In genomic region chr13:22014411-22014845, GRCm38 (mm10) we compare ENCODE assay signal across 9 mouse cellular contexts. TPM values are rescaled to one million over a fixed set of nuclear protein-coding genes. Genes with fewer than 3 reads are reported as not detected.
DNase-seq lines count a peak whose midpoint lies in the region; ATAC-seq lines count a peak whose summit lies in the region.
"Had no signal": no experiment of that assay in that cellular context is flagged by ENCODE, and none has a peak within 500 bp of the region (broad histone marks: within the 10 kb centered on the region; RNA-seq: fewer than 3 reads in every experiment).

No protein-coding gene starts in this region.

- H3K9me3 ChIP-seq in liver, embryonic 11.5 days (ENCODE audit: control insufficient read depth, low read length): no peaks in the 10 kb centered on the region
- no peaks in the 10 kb centered on the region for H3K9me3 ChIP-seq in embryonic facial prominence, embryonic 12.5 days
- no peaks in the 10 kb centered on the region for H3K9me3 ChIP-seq in intestine, embryonic 14.5 days (ENCODE audit: control insufficient read depth, low read length)
- no peaks in the 10 kb centered on the region for H3K9me3 ChIP-seq in neural tube, embryonic 12.5 days

- H3K27me3 ChIP-seq in liver, embryonic 11.5 days (replicated peaks; ENCODE audit: control insufficient read depth, insufficient read depth, low read length): peaks cover 44% of the 10 kb centered on the region
- peaks cover 66% of the 10 kb centered on the region for H3K27me3 ChIP-seq in embryonic facial prominence, embryonic 12.5 days
- peaks cover 66% of the 10 kb centered on the region for H3K27me3 ChIP-seq in intestine, embryonic 14.5 days (replicated peaks; ENCODE audit: control insufficient read depth, insufficient read depth, low read length)
- H3K27me3 ChIP-seq in neural tube, embryonic 12.5 days (replicated peaks): peaks cover 77% of the 10 kb centered on the region

- peak overlapping the region; percentile 29 for H3K4me3 ChIP-seq in liver, embryonic 11.5 days (ENCODE audit: low read depth, low read length)
- H3K4me3 ChIP-seq in embryonic facial prominence, embryonic 12.5 days: 0 out of 2 replicates have a peak overlapping the region, but pooled peaks have one; percentile 5
- H3K4me3 ChIP-seq in intestine, embryonic 14.5 days (ENCODE audit: low read depth, low read length): no peak overlapping the region
- no peak overlapping the region for H3K4me3 ChIP-seq in neural tube, embryonic 12.5 days

- no peaks in the 10 kb centered on the region for H3K36me3 ChIP-seq in liver, embryonic 11.5 days (ENCODE audit: control insufficient read depth, insufficient read depth, low read length)
- H3K36me3 ChIP-seq in embryonic facial prominence, embryonic 12.5 days: no peaks in the 10 kb centered on the region
- H3K36me3 ChIP-seq in intestine, embryonic 14.5 days (ENCODE audit: control insufficient read depth, insufficient read depth, low read length): no peaks in the 10 kb centered on the region
- no peaks in the 10 kb centered on the region for H3K36me3 ChIP-seq in neural tube, embryonic 12.5 days

- peak; percentile 60 for DNase-seq in liver, embryonic 11.5 days (ENCODE audit: low spot score)
- no peak for DNase-seq in liver
- peak; percentile 76 for DNase-seq in intestine, embryonic 14.5 days (ENCODE audit: low spot score)
- no peak for DNase-seq in left cerebral cortex, adult 8-10 months (ENCODE audit: low spot score in 2 of 2)
- DNase-seq in layer of hippocampus, adult 8-10 months (ENCODE audit: low spot score in 2 of 2): no peak
- no peak for DNase-seq in frontal cortex, postnatal 25 days (ENCODE audit: low spot score in 2 of 2)
- DNase-seq: left cerebral cortex, postnatal 4 days had no signal

- peaks cover 10% of the 10 kb centered on the region; the same call in 1 of the 2 replicates for H3K4me1 ChIP-seq in liver, embryonic 11.5 days (replicated peaks; ENCODE audit: control insufficient read depth, insufficient read depth, low read length)
- no peaks in the 10 kb centered on the region for H3K4me1 ChIP-seq in embryonic facial prominence, embryonic 12.5 days
- H3K4me1 ChIP-seq in intestine, embryonic 14.5 days (replicated peaks; ENCODE audit: control insufficient read depth, insufficient read depth, low read length): 0 out of 2 replicates have a peak, but pooled peaks cover 8% of the 10 kb centered on the region
- H3K4me1 ChIP-seq in neural tube, embryonic 12.5 days: no peaks in the 10 kb centered on the region

- H3K27ac ChIP-seq in liver, embryonic 11.5 days (ENCODE audit: low read depth, low read length): no peak overlapping the region
- H3K27ac ChIP-seq in embryonic facial prominence, embryonic 12.5 days: no peak overlapping the region
- no peak overlapping the region for H3K27ac ChIP-seq in intestine, embryonic 14.5 days (ENCODE audit: low read depth)
- no peak overlapping the region for H3K27ac ChIP-seq in neural tube, embryonic 12.5 days

- no peak for ATAC-seq in liver, embryonic 11.5 days (replicated peaks; ENCODE audit: low FRiP score)
- ATAC-seq in embryonic facial prominence, embryonic 12.5 days (ENCODE audit: insufficient number of reproducible peaks, insufficient read depth, low FRiP score, low TSS enrichment): no peak
- no peak for ATAC-seq in intestine, embryonic 14.5 days (replicated peaks; ENCODE audit: low FRiP score, low TSS enrichment, low read depth)
- ATAC-seq in neural tube, embryonic 12.5 days (ENCODE audit: low FRiP score, low read depth): no peak

- H3K4me2 ChIP-seq in liver, embryonic 11.5 days: peak overlapping the region; percentile 68
- peak overlapping the region; percentile 22; the same call in 1 of the 2 replicates for H3K4me2 ChIP-seq in embryonic facial prominence, embryonic 12.5 days (replicated peaks)
- H3K4me2 ChIP-seq in intestine, embryonic 14.5 days (ENCODE audit: low read length): peak overlapping the region; percentile 35
- H3K4me2 ChIP-seq in neural tube, embryonic 12.5 days (replicated peaks): peak overlapping the region; percentile 37; the same call in 1 of the 2 replicates

- no peak overlapping the region for H3K9ac ChIP-seq in liver, embryonic 11.5 days (ENCODE audit: low read depth, low read length)
- no peak overlapping the region for H3K9ac ChIP-seq in embryonic facial prominence, embryonic 12.5 days
- no peak overlapping the region for H3K9ac ChIP-seq in intestine, embryonic 14.5 days (ENCODE audit: low read length)
- no peak overlapping the region for H3K9ac ChIP-seq in neural tube, embryonic 12.5 days

- 3% methylated on average over 17 of the region's 17 CpGs for WGBS in liver, embryonic 11.5 days
- WGBS in embryonic facial prominence, embryonic 12.5 days: 10% methylated on average over 17 of the region's 17 CpGs
- WGBS in intestine, embryonic 14.5 days: 15% methylated on average over 17 of the region's 17 CpGs
- WGBS in neural tube, embryonic 12.5 days: 13% methylated on average over 17 of the region's 17 CpGs

RNA-seq across cellular contexts. Expression of gene Prss16, which starts 4.9 kb away (rescaled TPM):
- 0.48 and 0.86 TPM in 2 replicates for polyA plus RNA-seq in liver, embryonic 11.5 days (2014; fragmentation: Nextera tagmentation; extraction: Ambion mirVana)
- polyA plus RNA-seq in embryonic facial prominence, embryonic 12.5 days (2016; fragmentation: Nextera tagmentation; extraction: Ambion mirVana): 0.69 and 0.95 TPM in 2 replicates
- 0.46 and 1.1 TPM in 2 replicates for polyA plus RNA-seq in intestine, embryonic 14.5 days (2014; fragmentation: Nextera tagmentation; extraction: Ambion mirVana)
- 0.41 TPM in 1 of 2 replicates, not detected in the other for polyA plus RNA-seq in neural tube, embryonic 12.5 days (2016; fragmentation: Nextera tagmentation; extraction: Ambion mirVana)
- total RNA-seq in left cerebral cortex, adult 8-10 months (2022): 1 to 10 TPM in 3 of 4 experiments, under 1 TPM in 1; 0.33 to 1.3 (median 1.0) TPM
- under 1 TPM; 0.29 to 0.84 (median 0.56) TPM for total RNA-seq in layer of hippocampus, adult 8-10 months (2022)
- total RNA-seq: left cerebral cortex, postnatal 4 days had no signal

RNA-seq across cellular contexts. Expression of gene Hist1h2ah, which starts 20.9 kb away (rescaled TPM):
- polyA plus RNA-seq in liver, embryonic 11.5 days (2014; fragmentation: Nextera tagmentation; extraction: Ambion mirVana): 10.7 and 13.3 TPM in 2 replicates
- 8.0 and 8.3 TPM in 2 replicates for polyA plus RNA-seq in embryonic facial prominence, embryonic 12.5 days (2016; fragmentation: Nextera tagmentation; extraction: Ambion mirVana)
- polyA plus RNA-seq in intestine, embryonic 14.5 days (2014; fragmentation: Nextera tagmentation; extraction: Ambion mirVana): 11.8 and 19.7 TPM in 2 replicates
- polyA plus RNA-seq in neural tube, embryonic 12.5 days (2016; fragmentation: Nextera tagmentation; extraction: Ambion mirVana): 3.3 and 13.9 TPM in 2 replicates
- total RNA-seq in left cerebral cortex, adult 8-10 months (2022): 10 to 100 TPM in 3 of 4 experiments, not detected in 1; 15.3 to 27.1 (median 22.8) TPM
- total RNA-seq in layer of hippocampus, adult 8-10 months (2022): 10 to 100 TPM in 3 of 4 experiments, 1 to 10 TPM in 1; 6.5 to 26.2 (median 15.2) TPM

RNA-seq across cellular contexts. Expression of gene Hist1h2bk, which starts 21.2 kb away (rescaled TPM):
- 4.1 and 4.6 TPM in 2 replicates for polyA plus RNA-seq in liver, embryonic 11.5 days (2014; fragmentation: Nextera tagmentation; extraction: Ambion mirVana)
- polyA plus RNA-seq in embryonic facial prominence, embryonic 12.5 days (2016; fragmentation: Nextera tagmentation; extraction: Ambion mirVana): 19.4 and 20.1 TPM in 2 replicates
- 5.2 and 7.5 TPM in 2 replicates for polyA plus RNA-seq in intestine, embryonic 14.5 days (2014; fragmentation: Nextera tagmentation; extraction: Ambion mirVana)
- polyA plus RNA-seq in neural tube, embryonic 12.5 days (2016; fragmentation: Nextera tagmentation; extraction: Ambion mirVana): 5.2 and 9.5 TPM in 2 replicates
- 10 to 100 TPM in 3 of 4 experiments, 1 to 10 TPM in 1; 3.0 to 13.9 (median 10.7) TPM for total RNA-seq in left cerebral cortex, adult 8-10 months (2022)
- 10 to 100 TPM; 10.4 to 18.1 (median 16.5) TPM for total RNA-seq in layer of hippocampus, adult 8-10 months (2022)

RNA-seq across cellular contexts. Expression of gene Hist1h4i, which starts 26.7 kb away (rescaled TPM):
- polyA plus RNA-seq in liver, embryonic 11.5 days (2014; fragmentation: Nextera tagmentation; extraction: Ambion mirVana): 36.9 and 39.3 TPM in 2 replicates
- 26.8 and 29.2 TPM in 2 replicates for polyA plus RNA-seq in embryonic facial prominence, embryonic 12.5 days (2016; fragmentation: Nextera tagmentation; extraction: Ambion mirVana)
- polyA plus RNA-seq in intestine, embryonic 14.5 days (2014; fragmentation: Nextera tagmentation; extraction: Ambion mirVana): 18.9 and 19.6 TPM in 2 replicates
- polyA plus RNA-seq in neural tube, embryonic 12.5 days (2016; fragmentation: Nextera tagmentation; extraction: Ambion mirVana): 20.1 and 23.9 TPM in 2 replicates
- total RNA-seq in left cerebral cortex, adult 8-10 months (2022): 10 to 100 TPM; 62.0 to 71.0 (median 68.4) TPM
- total RNA-seq in layer of hippocampus, adult 8-10 months (2022): 10 to 100 TPM; 55.1 to 70.7 (median 60.0) TPM

RNA-seq across cellular contexts. Expression of gene Hist1h2ag, which starts 28.3 kb away (rescaled TPM):
- 26.4 and 36.7 TPM in 2 replicates for polyA plus RNA-seq in liver, embryonic 11.5 days (2014; fragmentation: Nextera tagmentation; extraction: Ambion mirVana)
- 117 and 124 TPM in 2 replicates for polyA plus RNA-seq in embryonic facial prominence, embryonic 12.5 days (2016; fragmentation: Nextera tagmentation; extraction: Ambion mirVana)
- 47.9 and 67.6 TPM in 2 replicates for polyA plus RNA-seq in intestine, embryonic 14.5 days (2014; fragmentation: Nextera tagmentation; extraction: Ambion mirVana)
- polyA plus RNA-seq in neural tube, embryonic 12.5 days (2016; fragmentation: Nextera tagmentation; extraction: Ambion mirVana): 43.6 and 46.1 TPM in 2 replicates
- total RNA-seq in left cerebral cortex, adult 8-10 months (2022): 10 to 100 TPM in 3 of 4 experiments, 1 to 10 TPM in 1; 9.0 to 26.2 (median 21.0) TPM
- total RNA-seq in layer of hippocampus, adult 8-10 months (2022): 10 to 100 TPM in 2 of 4 experiments, 1 to 10 TPM in 2; 8.2 to 12.2 (median 10.1) TPM

Comparison
In these comparisons a context has a peak if more than half of its experiments do, and no peak if none do; other contexts are left out.
1. DNase-seq: peak in liver, embryonic 11.5 days (single experiment) and intestine, embryonic 14.5 days (single experiment); none in liver (single experiment), left cerebral cortex, adult 8-10 months (0 of 2), layer of hippocampus, adult 8-10 months (0 of 2) and frontal cortex, postnatal 25 days (0 of 2).
2. H3K4me3 ChIP-seq: peak in liver, embryonic 11.5 days (single experiment) and embryonic facial prominence, embryonic 12.5 days (single experiment); none in intestine, embryonic 14.5 days (single experiment) and neural tube, embryonic 12.5 days (single experiment).
3. Peak in every context shown above with its lines, with median percentiles within 50 percentile points of each other: H3K4me2 ChIP-seq.